Mouse (Mus musculus): Measurements from ENCODE around the gene Zc3h12a.

GRCm38 (mm10) chr4:125125361-125125921 lies 2.2 kb downstream of the Zc3h12a start:
- TF ChIP-seq CTCF (IDR thresholded peaks at IDR 0.05; ENCODE audit: low read depth, low read length) (no peak), POLR2AphosphoS5 (IDR thresholded peaks at IDR 0.05; ENCODE audit: insufficient replicate concordance, low read depth, low read length) (no peak), GATA1 (IDR thresholded peaks at IDR 0.05; ENCODE audit: borderline replicate concordance, low read length) (no peak), TAL1 (conservative IDR thresholded peaks at IDR 0.05; ENCODE audit: low read depth, low read length) (no peak), GATA2 (IDR thresholded peaks at IDR 0.05; ENCODE audit: borderline replicate concordance, low read depth, low read length) (no peak)
